Mouse (Mus musculus) neural tube, embryonic 12.5 days (tissue): ENCODE measurements at regions not wholly inside any gene's neighbourhood (a gene's known extent, or its start where the extent isn't known, plus 50 kb on each side); places are given as distances from the start of the nearest gene placed in this dataset.

Experiments used
- ATAC-seq: fragments of 200-750 bp; cut with Nextera tagmentation; 2 replicates; pipeline ENCODE4 v1.8.0; 2017; ENCODE audit warnings: low read depth, mild to moderate bottlenecking, moderate TSS enrichment, moderate library complexity; ENCODE audit not compliant: low FRiP score
- H3K27ac ChIP-seq: fragments of 300-500 bp; sonication (generic); 2 replicates; pipeline ENCODE4 v1.5.1; 2016
- H3K27me3 ChIP-seq: fragments of 300-500 bp; sonication (generic); replicated peaks from 2 replicates; pipeline ENCODE4 v1.6.1; 2016; ENCODE audit warnings: mild to moderate bottlenecking
- H3K36me3 ChIP-seq: fragments of 300-500 bp; sonication (generic); 2 replicates; pipeline ENCODE4 v1.6.1; 2016; ENCODE audit warnings: mild to moderate bottlenecking
- H3K4me1 ChIP-seq: fragments of 300-500 bp; sonication (generic); 2 replicates; pipeline ENCODE4 v1.6.1; 2016
- H3K4me2 ChIP-seq: fragments of 300-500 bp; sonication (generic); replicated peaks from 2 replicates; pipeline ENCODE4 v1.6.1; 2016; ENCODE audit warnings: mild to moderate bottlenecking
- H3K4me3 ChIP-seq: fragments of 300-500 bp; sonication (generic); 2 replicates; pipeline ENCODE4 v1.5.1; 2016
- H3K9ac ChIP-seq: fragments of 300-500 bp; sonication (generic); 2 replicates; pipeline ENCODE4 v1.6.1; 2016; ENCODE audit warnings: mild to moderate bottlenecking
- H3K9me3 ChIP-seq: fragments of 300-500 bp; sonication (generic); 2 replicates; pipeline ENCODE4 v1.6.1; 2016; ENCODE audit warnings: mild to moderate bottlenecking
- WGBS: fragments of 180-500 bp; shearing (Covaris S2); methylation state at CpG from one replicate; pipeline ENCODE4 v1.1.7; 2016; 5-methylcytosine and 5-hydroxymethylcytosine counted together

DNA sequence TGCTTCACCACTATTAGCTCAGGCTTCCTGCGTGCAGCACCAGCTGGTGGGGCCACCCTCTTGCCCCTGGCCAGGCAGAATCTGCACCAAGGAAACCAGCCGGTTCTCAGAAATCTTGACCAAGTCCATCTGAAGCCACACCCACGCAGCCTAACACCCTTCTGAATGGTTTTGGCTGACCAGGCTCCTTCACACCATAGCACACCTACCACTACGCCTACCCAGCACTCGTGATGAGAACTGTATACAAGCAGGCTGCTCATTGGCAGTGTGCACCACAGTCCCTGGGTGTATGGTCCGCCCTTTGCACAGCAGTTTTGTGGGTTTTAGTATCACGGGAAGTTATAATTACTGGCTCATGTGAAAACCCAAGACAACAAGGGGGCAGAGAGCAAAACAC lies 217.5 kb downstream of the Mroh4 start:
- no peak overlapping the region for H3K4me2 ChIP-seq
- H3K9me3 ChIP-seq = no peaks in the 10 kb centered on the region
- H3K9ac ChIP-seq = no peak overlapping the region
- no peaks in the 10 kb centered on the region for H3K36me3 ChIP-seq
- H3K27me3 ChIP-seq = no peaks in the 10 kb centered on the region
- H3K4me3 ChIP-seq = no peak overlapping the region
- H3K4me1 ChIP-seq = no peaks in the 10 kb centered on the region
- ATAC-seq = no peak
- 89% methylated on average over 7 of the region's 7 CpGs for WGBS
- H3K27ac ChIP-seq = no peak overlapping the region

DNA sequence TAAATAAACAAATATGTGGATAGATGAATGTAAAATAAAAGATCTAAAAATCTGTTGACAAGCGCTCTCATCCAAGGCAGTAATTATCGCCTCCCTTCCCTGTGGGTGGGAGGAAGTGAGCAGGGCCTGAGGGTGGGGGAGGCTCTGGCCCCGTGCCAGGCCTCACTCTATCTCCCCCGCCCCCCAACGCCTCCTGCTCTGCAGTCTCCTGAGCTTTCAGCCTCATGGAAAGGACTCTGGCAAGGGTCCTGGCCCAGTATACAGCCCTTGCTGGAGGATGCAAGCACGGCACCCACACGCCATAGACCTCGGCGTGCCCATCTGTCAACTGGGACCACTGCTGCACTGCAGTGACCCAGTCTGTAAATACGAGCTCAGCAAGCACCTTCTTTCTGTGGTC lies 222.9 kb downstream of the Mroh4 start:
- Histone ChIP-seq H3K4me1 (no peaks in the 10 kb centered on the region), H3K9me3 (no peaks in the 10 kb centered on the region), H3K4me3 (no peak overlapping the region), H3K9ac (no peak overlapping the region), H3K27ac (no peak overlapping the region), H3K36me3 (no peaks in the 10 kb centered on the region), H3K27me3 (no peaks in the 10 kb centered on the region), H3K4me2 (no peak overlapping the region)
- no peak for ATAC-seq
- 63% methylated on average over 10 of the region's 10 CpGs for WGBS

DNA sequence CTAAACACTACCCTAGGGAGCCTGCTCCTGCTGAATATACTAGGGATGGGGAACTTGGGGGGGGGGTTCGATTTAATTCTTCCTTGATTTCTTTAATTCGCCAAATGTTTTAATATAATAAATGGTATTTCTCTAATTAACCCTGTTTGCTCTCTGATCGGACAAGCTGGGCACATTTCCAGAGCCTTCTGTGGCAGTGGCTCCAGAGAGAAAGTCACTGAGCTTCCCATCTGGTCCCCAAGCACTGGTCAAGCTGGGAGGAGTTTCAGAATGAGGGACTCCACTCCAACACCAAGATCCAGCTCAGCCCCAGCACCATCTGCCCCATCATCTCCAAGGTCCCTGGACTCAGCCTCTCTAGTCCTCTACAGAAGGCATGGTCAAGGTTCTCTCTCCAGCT lies 223.9 kb downstream of the Mroh4 start:
- no peaks in the 10 kb centered on the region for H3K9me3 ChIP-seq
- no peaks in the 10 kb centered on the region for H3K36me3 ChIP-seq
- H3K4me1 ChIP-seq = no peaks in the 10 kb centered on the region
- WGBS = 88% methylated on average over 3 of the region's 3 CpGs
- H3K27me3 ChIP-seq = no peaks in the 10 kb centered on the region
- no peak overlapping the region for H3K4me2 ChIP-seq
- no peak overlapping the region for H3K4me3 ChIP-seq
- no peak overlapping the region for H3K9ac ChIP-seq
- H3K27ac ChIP-seq = no peak overlapping the region
- no peak for ATAC-seq

DNA sequence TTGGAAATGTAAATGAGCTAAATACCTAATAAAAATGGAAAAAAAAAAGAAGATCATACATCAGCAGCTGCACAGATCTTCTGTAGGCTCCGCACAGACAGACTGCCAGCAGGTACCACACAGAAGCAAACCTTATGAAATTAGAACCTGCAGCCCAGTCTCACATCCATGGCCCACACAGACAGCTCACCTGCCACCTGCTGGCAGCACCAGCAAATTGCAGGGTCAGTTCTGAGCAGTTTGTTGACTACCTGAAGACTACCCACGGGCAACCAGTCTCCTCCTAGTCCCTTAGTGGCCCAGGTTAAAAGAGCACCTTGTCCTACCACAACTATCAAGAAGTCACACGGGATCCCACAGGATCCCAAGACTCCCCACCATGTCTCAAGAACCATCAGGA lies 225.1 kb downstream of the Mroh4 start:
- Histone ChIP-seq H3K9me3 (no peaks in the 10 kb centered on the region), H3K27me3 (no peaks in the 10 kb centered on the region), H3K9ac (no peak overlapping the region), H3K4me1 (no peaks in the 10 kb centered on the region), H3K4me2 (no peak overlapping the region), H3K27ac (no peak overlapping the region), H3K36me3 (no peaks in the 10 kb centered on the region), H3K4me3 (no peak overlapping the region)
- WGBS = 72% methylated on average over 3 of the region's 3 CpGs
- ATAC-seq = no peak

DNA sequence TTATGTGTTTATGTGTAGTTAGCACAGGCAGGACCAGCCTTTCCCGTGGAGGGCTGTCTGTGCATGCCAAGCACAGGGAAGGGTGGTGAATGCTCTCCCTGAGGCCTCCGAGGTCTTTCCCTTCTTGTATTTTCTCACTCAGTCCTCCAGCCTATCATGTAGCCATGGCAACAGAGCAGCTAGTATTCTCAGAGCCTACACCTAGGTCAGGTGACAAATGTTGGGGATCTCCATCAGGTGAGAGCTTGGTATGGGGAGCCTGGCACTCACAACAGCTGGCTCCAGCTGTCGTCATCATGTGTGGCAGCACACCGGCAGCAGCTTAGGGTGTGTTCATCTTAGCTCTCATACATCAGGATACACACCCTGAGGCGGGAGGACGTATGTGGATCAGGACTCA lies 231.3 kb downstream of the Mroh4 start:
- Histone ChIP-seq H3K27ac (no peak overlapping the region), H3K9me3 (no peaks in the 10 kb centered on the region), H3K27me3 (no peaks in the 10 kb centered on the region), H3K4me3 (no peak overlapping the region), H3K36me3 (no peaks in the 10 kb centered on the region), H3K4me1 (no peaks in the 10 kb centered on the region), H3K4me2 (no peak overlapping the region), H3K9ac (no peak overlapping the region)
- WGBS = 83% methylated on average over 6 of the region's 6 CpGs
- no peak for ATAC-seq

DNA sequence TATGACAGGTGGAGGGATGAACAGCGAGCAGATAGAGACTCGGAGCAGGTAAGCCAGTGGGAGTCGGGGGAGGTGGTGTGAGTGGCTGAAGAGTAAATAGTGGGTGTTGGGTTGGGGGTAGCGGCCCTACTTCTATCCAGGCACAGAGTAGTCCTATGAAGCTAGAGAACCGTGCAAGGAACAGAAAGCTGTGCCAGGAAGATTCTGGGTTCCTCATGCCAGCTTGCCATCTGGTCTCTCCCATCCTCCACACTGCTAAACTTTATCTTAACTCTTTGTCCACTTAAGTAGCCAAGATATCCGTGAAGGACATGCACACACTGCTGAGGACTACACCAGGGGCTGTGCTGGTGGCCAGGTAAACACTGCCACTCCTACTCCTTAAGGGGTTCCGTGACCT lies 234.9 kb downstream of the Mroh4 start:
- no peak overlapping the region for H3K4me2 ChIP-seq
- H3K9me3 ChIP-seq = no peaks in the 10 kb centered on the region
- no peak for ATAC-seq
- H3K4me3 ChIP-seq = no peak overlapping the region
- 89% methylated on average over 7 of the region's 7 CpGs for WGBS
- no peaks in the 10 kb centered on the region for H3K27me3 ChIP-seq
- H3K9ac ChIP-seq = no peak overlapping the region
- no peak overlapping the region for H3K27ac ChIP-seq
- H3K36me3 ChIP-seq = no peaks in the 10 kb centered on the region
- no peaks in the 10 kb centered on the region for H3K4me1 ChIP-seq

DNA sequence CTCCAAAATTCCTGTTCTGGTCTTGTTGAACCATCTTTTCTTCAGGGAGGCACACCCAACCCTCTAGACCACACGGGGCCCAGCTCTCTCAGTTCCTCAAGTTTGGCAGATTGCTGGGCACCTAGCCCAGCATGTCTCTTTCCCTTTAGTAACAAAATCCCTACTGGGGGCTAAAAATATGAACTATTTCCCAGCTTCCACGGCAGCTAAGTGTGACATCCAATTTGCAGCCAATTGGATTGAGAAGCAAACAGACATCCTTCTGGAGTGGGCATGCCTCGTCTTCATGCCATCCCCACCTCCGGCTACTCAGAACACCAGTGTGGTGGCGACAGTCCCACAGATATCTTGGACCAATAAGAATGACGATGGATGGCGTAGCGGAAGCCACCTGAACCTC lies 240.1 kb downstream of the Mroh4 start:
- Histone ChIP-seq H3K4me1 (no peaks in the 10 kb centered on the region), H3K27me3 (no peaks in the 10 kb centered on the region), H3K4me2 (no peak overlapping the region), H3K9me3 (no peaks in the 10 kb centered on the region), H3K9ac (no peak overlapping the region), H3K27ac (no peak overlapping the region), H3K36me3 (no peaks in the 10 kb centered on the region), H3K4me3 (no peak overlapping the region)
- WGBS = 90% methylated on average over 8 of the region's 8 CpGs
- ATAC-seq = no peak

DNA sequence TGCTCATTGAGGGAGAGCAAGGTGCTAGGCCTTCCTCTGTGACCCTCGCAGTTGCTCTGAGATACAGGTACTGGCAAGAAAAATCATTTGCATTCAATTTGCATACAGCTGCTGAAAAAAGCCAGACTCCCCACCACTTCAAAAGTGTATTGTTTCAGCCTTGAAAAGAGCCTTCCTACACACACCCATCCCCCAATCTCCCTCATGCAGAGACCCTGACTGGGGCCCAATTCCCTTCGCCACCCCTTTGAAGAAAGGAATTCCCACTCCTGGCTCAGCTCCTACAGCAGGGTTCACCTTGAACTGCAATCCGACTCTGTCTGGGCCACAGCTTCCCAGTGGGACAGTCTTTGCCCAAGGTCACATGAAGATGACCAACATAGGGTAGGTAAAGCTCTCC lies 248.6 kb downstream of the Mroh4 start:
- no peak overlapping the region for H3K4me3 ChIP-seq
- peaks cover 7% of the 10 kb centered on the region for H3K4me1 ChIP-seq
- no peaks in the 10 kb centered on the region for H3K9me3 ChIP-seq
- ATAC-seq = no peak
- no peak overlapping the region for H3K27ac ChIP-seq
- no peak overlapping the region for H3K9ac ChIP-seq
- H3K4me2 ChIP-seq = no peak overlapping the region
- 8% methylated on average over 3 of the region's 3 CpGs for WGBS
- H3K27me3 ChIP-seq = no peaks in the 10 kb centered on the region
- no peaks in the 10 kb centered on the region for H3K36me3 ChIP-seq

DNA sequence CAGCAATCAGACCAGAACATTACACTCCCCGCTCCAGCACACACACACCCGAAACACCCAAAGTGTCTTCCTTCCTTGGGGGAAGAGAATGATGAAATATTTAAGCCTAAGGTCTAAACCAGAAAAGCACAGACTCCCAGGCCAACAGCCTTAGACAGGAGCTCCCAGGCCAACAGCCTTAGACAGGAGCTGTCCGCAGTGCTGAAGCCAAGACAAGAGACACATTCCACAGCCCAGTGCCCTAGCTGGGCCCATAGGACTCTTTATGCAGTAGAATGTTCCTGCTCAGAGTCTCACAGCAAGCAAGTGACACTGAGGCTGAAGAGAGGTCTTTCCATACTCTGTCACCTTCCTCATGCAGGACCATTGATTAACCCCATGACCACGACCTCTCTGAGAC lies 253.6 kb downstream of the Mroh4 start:
- no peaks in the 10 kb centered on the region for H3K27me3 ChIP-seq
- no peak overlapping the region for H3K4me3 ChIP-seq
- no peaks in the 10 kb centered on the region for H3K9me3 ChIP-seq
- no peak for ATAC-seq
- no peak overlapping the region for H3K27ac ChIP-seq
- H3K4me2 ChIP-seq = no peak overlapping the region
- H3K4me1 ChIP-seq = peaks cover 5% of the 10 kb centered on the region
- H3K36me3 ChIP-seq = no peaks in the 10 kb centered on the region
- H3K9ac ChIP-seq = no peak overlapping the region
- 62% methylated on average over 4 of the region's 4 CpGs for WGBS

DNA sequence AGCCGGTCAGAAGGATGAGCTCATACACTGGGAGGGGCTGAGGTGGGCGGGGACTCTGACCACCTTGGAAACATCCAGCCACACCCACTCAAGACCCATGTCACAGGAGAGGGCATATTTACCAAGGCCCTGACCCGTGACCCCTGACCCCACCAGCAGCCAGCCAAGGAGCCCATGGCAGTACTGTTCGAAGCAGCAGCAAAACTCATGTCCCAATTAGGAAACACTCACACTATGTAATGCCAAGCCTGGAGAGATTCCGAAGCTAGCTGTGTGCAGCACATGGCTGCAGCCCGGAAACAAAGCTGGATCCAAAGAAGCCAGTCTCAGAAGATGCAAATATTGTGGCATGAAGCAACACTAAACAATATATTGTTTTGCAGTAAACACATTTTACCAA lies 256.8 kb downstream of the Mroh4 start:
- WGBS = 90% methylated on average over 6 of the region's 6 CpGs
- H3K27ac ChIP-seq = no peak overlapping the region

DNA sequence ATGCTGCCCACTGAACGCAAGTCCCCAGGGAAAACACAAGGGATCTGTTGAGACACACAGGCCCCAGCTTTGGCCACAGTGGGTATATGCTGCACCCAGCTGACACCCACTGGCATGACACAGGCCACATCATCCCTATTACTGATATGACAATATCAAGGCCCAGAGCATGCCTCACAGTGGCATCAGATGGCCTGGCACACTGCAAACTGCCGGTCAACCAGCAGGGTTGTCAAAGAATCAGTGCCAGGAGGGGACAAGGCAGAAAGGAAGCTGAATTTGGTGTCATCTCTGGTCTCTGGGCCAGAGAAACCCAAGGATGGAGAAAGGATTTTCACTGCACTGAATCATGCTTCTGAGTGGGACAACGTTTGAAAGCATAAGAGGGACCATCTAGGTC lies 266.7 kb downstream of the Mroh4 start:
- Histone ChIP-seq H3K9me3 (no peaks in the 10 kb centered on the region), H3K9ac (no peak overlapping the region), H3K4me3 (no peak overlapping the region), H3K4me1 (no peaks in the 10 kb centered on the region), H3K36me3 (no peaks in the 10 kb centered on the region), H3K4me2 (no peak overlapping the region), H3K27me3 (no peaks in the 10 kb centered on the region), H3K27ac (no peak overlapping the region)
- WGBS = 80% methylated on average over 3 of the region's 3 CpGs
- ATAC-seq = no peak

More for the DNA sequence above, 256.8 kb downstream of the Mroh4 start:
- no peaks in the 10 kb centered on the region for H3K36me3 ChIP-seq
- H3K4me3 ChIP-seq = no peak overlapping the region
- H3K4me1 ChIP-seq = no peaks in the 10 kb centered on the region
- no peak overlapping the region for H3K9ac ChIP-seq
- H3K4me2 ChIP-seq = no peak overlapping the region
- H3K27me3 ChIP-seq = no peaks in the 10 kb centered on the region
- H3K9me3 ChIP-seq = no peaks in the 10 kb centered on the region
- ATAC-seq = no peak

DNA sequence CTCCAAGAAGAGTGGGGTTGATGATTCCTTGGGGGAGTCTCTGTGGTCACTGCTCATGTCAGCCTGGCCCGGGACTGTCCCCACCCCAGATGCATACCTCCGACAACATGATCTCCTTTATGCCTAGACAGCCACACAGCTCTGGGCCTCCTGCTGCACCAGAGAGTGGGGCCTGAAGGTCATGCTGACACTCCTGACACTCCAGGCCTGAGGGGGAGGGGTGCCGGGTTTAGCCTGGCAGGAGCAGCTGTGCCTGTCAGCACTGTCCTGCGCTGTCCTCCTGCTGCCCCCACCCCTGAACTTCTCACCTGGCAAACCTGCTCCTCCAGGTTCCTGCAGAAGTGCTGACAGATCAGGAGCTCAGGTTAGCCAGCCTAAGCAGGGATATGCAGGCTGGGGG lies 288.2 kb downstream of the Mroh4 start:
- Histone ChIP-seq H3K9me3 (0 out of 2 replicates have a peak, but pooled peaks cover 5% of the 10 kb centered on the region), H3K4me2 (no peak overlapping the region), H3K27ac (no peak overlapping the region), H3K27me3 (no peaks in the 10 kb centered on the region), H3K36me3 (no peaks in the 10 kb centered on the region), H3K4me3 (no peak overlapping the region), H3K4me1 (no peaks in the 10 kb centered on the region), H3K9ac (no peak overlapping the region)
- 53% methylated on average over 4 of the region's 4 CpGs for WGBS
- ATAC-seq = no peak

DNA sequence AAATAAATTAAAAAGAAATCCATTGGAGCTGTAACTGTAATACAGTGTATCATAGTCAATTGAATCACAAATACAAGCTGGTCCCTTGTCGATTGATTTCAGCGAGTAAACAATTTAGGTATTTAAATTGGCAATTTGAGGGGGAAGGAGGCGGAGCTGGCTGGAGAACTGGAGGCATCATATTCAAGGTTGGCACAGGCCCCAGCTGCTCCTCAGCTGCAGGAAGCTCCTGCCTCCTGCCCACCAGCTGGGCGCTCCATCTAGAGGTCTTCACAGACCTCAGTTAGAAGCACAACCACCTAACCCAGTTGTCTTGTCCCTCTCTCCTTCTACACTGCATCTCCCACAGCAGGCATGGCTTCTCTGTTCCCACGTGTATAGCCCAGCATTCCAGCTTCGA lies 292.6 kb downstream of the Mroh4 start:
- Histone ChIP-seq H3K9ac (no peak overlapping the region), H3K27ac (no peak overlapping the region), H3K4me2 (no peak overlapping the region), H3K9me3 (no peaks in the 10 kb centered on the region), H3K4me3 (no peak overlapping the region), H3K4me1 (no peaks in the 10 kb centered on the region), H3K27me3 (no peaks in the 10 kb centered on the region), H3K36me3 (no peaks in the 10 kb centered on the region)
- no peak for ATAC-seq
- 80% methylated on average over 6 of the region's 6 CpGs for WGBS

DNA sequence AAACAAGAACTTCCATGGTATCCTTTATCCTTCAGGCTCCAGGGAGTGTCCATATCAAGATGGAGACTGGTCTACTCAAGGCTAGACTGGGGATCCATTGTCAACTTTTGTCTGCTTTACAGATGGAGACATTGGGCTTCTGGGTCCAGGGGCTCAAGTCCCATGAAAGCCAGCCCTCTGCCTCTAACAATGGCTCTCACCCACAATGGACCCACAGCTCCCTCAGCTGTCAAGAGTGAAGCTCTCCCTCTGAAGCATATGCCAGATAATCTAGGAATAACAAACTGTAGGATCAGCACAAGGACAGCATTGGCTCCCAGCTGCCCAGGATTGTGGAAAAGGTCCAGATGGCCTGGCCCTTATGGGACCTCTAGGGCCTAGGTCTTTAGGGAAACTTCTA lies 302.3 kb downstream of the Mroh4 start:
- H3K4me2 ChIP-seq = no peak overlapping the region
- H3K36me3 ChIP-seq = no peaks in the 10 kb centered on the region
- no peak for ATAC-seq
- no peak overlapping the region for H3K9ac ChIP-seq
- H3K27me3 ChIP-seq = no peaks in the 10 kb centered on the region
- H3K9me3 ChIP-seq = no peaks in the 10 kb centered on the region
- no peak overlapping the region for H3K4me3 ChIP-seq
- H3K4me1 ChIP-seq = no peaks in the 10 kb centered on the region
- H3K27ac ChIP-seq = no peak overlapping the region
